Mouse (Mus musculus): ENCODE data around the gene Kxd1.

DNA sequence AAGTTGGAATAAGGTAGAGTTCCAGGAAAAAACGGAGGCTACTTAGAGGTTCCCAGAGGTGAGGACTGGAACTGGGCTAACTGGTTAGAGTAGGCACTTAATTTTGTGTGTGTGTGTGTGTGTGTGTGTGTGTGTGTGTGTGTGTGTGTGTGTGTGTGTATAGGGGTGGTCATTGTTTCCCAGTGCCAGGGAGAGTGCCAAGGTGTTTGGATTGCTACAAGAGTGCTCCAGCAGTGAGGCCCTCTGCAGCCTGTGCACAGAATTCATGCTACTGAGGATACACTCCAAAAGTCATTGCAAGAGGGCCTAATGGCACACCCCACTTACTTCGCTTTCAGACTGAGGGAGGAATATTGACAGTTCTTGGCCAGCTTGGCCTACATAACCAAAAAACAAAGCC is 44.8 kb downstream of the Kxd1 start:
- TF ChIP-seq POLR2A (IDR thresholded peaks at IDR 0.05; ENCODE audit: borderline replicate concordance, low read depth, low read length) (no peak), CTCF (IDR thresholded peaks at IDR 0.05; ENCODE audit: low read depth, low read length) (no peak)
